Mouse (Mus musculus) heart, embryonic 11.5 days (tissue): ENCODE results near the gene Ropn1. TPM values are rescaled to one million over a fixed set of nuclear protein-coding genes. Genes with fewer than 3 reads are reported as not detected.
"Not testable (repeated sequence)": the region's sequence is repeated elsewhere in the genome, so short reads cannot be mapped to it uniquely, and the experiment has no call there.

Source experiments
- ATAC-seq: fragments of 200-750 bp; cut with Nextera tagmentation; replicated peaks from 2 replicates; pipeline ENCODE4 v1.8.0; 2017; ENCODE audit warnings: moderate library complexity; ENCODE audit not compliant: insufficient number of reproducible peaks, low FRiP score, low TSS enrichment
- H3K27ac ChIP-seq: fragments of 300-500 bp; sonication (generic); 2 replicates; pipeline ENCODE4 v1.5.1; 2014; ENCODE audit warnings: mild to moderate bottlenecking, low read depth, low read length
- H3K27me3 ChIP-seq: fragments of 300-500 bp; sonication (generic); 2 replicates; pipeline ENCODE4 v1.6.1; 2014; ENCODE audit warnings: mild to moderate bottlenecking, low read length, mixed read lengths; ENCODE audit not compliant: control insufficient read depth, insufficient read depth
- H3K36me3 ChIP-seq: fragments of 300-500 bp; sonication (generic); 2 replicates; pipeline ENCODE4 v1.6.1; 2014; ENCODE audit warnings: mild to moderate bottlenecking, low read length, moderate library complexity, mixed read lengths; ENCODE audit not compliant: control insufficient read depth, insufficient read depth
- H3K4me1 ChIP-seq: fragments of 300-500 bp; sonication (generic); 2 replicates; pipeline ENCODE4 v1.6.1; 2014; ENCODE audit warnings: low read length; ENCODE audit not compliant: control insufficient read depth, insufficient read depth
- H3K4me2 ChIP-seq: fragments of 300-500 bp; sonication (generic); 2 replicates; pipeline ENCODE4 v1.6.1; 2014; ENCODE audit warnings: mild to moderate bottlenecking, moderate library complexity
- H3K4me3 ChIP-seq: fragments of 300-500 bp; sonication (generic); 2 replicates; pipeline ENCODE4 v1.5.1; 2014; ENCODE audit warnings: low read depth, low read length
- H3K9ac ChIP-seq: fragments of 300-500 bp; sonication (generic); 2 replicates; pipeline ENCODE4 v1.6.1; 2014; ENCODE audit warnings: mild to moderate bottlenecking, low read depth, low read length, moderate library complexity
- H3K9me3 ChIP-seq: fragments of 300-500 bp; sonication (generic); replicated peaks from 2 replicates; pipeline ENCODE4 v1.6.1; 2016; ENCODE audit warnings: low read length; ENCODE audit not compliant: control insufficient read depth
- WGBS: fragments of 180-500 bp; shearing (Covaris S2); extraction: QIAGEN DNeasy Blood & Tissue Kit; methylation state at CpG from one replicate; pipeline ENCODE4 v1.1.7; 2014; ENCODE audit not compliant: insufficient replicate concordance; 5-methylcytosine and 5-hydroxymethylcytosine counted together
- polyA plus RNA-seq: library from polyadenylated mRNA; unstranded; fragments of >200 nt; fragmentation: Nextera tagmentation; extraction: Ambion mirVana; gene quantifications from 2 replicates; pipeline ENCODE4 v1.2.1, GENCODE M21; 2014

Ropn1 gene
- polyA plus RNA-seq, 1 experiment from 2014 or later: 0.56 TPM

DNA sequence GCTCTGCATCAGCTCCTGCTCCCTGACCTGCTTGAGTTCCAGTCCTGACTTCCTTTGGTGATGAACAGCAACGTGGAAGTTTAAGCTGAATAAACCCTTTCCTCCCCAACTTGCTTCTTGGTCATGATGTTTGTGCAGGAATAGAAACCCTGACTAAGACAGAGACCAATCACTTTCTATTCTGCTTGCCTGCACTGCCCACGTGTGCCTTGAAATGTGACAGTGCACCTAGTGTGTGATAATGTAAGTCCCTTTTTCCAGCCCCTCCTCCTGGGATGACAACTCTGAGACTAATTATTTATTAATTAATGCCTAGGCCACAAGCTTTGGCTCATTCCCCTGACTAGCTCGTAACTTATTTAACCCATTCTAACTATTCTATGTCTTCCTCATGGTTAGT, 49.0 kb downstream of the Ropn1 start:
- H3K4me1 ChIP-seq, H3K4me2 ChIP-seq, H3K9ac ChIP-seq, H3K27me3 ChIP-seq, H3K36me3 ChIP-seq, ATAC-seq, H3K9me3 ChIP-seq, H3K27ac ChIP-seq, H3K4me3 ChIP-seq: not testable (repeated sequence)
- 68% methylated on average over 3 of the region's 3 CpGs for WGBS

DNA sequence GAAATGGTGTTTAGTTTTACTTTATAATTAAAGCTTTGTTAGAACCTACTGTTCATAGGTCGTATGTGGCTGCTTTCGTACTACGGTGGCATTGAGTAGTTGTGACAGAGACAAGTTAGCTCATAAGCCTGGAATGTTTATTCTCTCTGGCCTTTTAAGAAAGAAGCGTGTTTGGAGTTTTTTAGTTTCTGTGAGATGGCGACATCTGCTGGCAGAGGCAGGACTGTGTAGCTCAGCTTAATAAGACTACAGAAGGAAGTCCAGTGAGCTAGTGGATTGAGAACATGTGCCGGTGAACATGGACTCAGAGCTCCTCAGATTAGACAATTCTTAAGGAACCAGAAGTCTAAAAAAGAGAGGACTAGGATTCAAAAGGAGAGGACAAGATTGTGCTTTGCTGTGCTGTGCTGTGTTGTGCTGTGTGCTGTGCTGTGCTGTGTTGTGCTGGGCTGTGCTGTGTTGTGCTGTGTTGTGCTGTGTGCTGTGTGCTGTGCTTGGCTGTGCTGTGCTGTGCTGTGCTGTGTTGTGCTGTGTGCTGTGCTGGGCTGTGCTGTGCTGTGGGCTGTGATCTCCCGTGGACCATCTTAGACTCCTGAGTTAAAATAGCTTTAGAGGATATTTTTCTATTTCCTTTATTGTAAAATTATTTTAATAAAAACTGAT, 50.6 kb downstream of the Ropn1 start:
- no peak overlapping the region for H3K27ac ChIP-seq
- no peak overlapping the region for H3K4me3 ChIP-seq
- no peaks in the 10 kb centered on the region for H3K9me3 ChIP-seq
- no peak overlapping the region for H3K9ac ChIP-seq
- H3K27me3 ChIP-seq: no peaks in the 10 kb centered on the region
- H3K36me3 ChIP-seq: peaks cover 5% of the 10 kb centered on the region; the same call in 1 of the 2 replicates
- ATAC-seq: peak; percentile 63; the same call in 1 of the 2 replicates
- 23% methylated on average over 7 of the region's 7 CpGs for WGBS
- no peaks in the 10 kb centered on the region for H3K4me1 ChIP-seq
- H3K4me2 ChIP-seq: no peak overlapping the region

DNA sequence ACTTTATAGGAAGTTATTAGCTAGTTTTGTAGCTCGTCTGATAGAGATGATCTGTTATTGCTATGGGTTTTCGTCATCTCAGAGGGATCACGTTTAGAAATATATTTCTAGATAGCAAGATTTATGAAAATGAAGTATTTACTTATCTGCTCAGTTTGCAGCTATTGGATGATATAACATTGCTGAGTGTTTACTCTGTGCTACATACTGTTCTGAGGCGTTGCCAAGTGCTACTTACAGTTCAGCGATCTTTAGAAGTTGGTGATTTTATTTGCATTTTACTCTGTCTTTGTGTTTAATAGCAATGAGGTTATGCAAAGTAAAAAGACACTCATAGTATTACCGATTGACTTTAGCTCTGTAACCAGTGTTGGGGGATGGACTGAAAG, 51.1 kb downstream of the Ropn1 start:
- Histone ChIP-seq H3K9me3 (no peaks in the 10 kb centered on the region), H3K27me3 (no peaks in the 10 kb centered on the region), H3K4me1 (no peaks in the 10 kb centered on the region), H3K4me3 (no peak overlapping the region), H3K9ac (no peak overlapping the region), H3K27ac (no peak overlapping the region), H3K36me3 (peaks cover 10% of the 10 kb centered on the region), H3K4me2 (no peak overlapping the region)
- 79% methylated on average over 6 of the region's 6 CpGs for WGBS
- ATAC-seq: no peak

DNA sequence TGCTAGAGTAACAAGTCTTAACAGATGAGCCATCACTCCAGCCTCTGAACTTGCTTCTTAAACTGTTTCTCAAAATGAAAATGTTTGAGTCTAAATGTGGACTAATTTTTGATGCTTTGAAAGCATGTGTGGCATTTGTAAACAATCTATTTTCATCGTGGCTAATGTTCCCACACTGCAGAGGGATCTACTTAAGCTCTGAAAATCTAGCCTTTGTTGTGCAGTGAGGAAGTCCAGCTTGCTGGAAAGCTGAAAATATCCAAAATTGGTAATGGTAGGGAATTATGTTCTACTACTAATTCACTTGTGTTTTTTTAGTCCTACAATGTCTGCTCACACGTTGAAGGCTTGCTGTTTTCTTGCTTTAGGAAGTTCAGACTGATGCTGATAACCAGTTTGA, 56.3 kb downstream of the Ropn1 start:
- no peak for ATAC-seq
- H3K27ac ChIP-seq: no peak overlapping the region

DNA sequence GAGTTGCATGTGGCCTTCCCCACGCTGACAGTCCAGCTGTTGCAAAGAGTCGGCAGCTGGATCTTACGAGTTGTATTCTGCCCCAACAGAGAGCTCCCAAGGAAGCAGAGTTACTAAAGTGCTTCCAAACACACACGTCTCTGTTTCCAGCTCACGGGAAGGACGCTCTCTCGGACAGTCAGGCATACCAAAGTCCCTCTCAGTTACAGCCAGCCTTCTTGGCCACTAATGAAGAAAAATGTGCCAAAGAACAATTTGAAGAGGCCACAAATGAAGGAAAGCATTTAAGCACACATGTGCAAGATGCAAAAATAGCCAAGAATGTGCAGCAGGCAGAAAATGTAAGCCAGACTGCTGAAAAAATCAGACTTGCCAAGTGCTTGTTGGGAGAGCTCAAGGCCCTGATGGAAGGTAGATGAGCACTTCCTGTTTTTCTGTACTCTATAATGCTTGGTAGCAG, 56.8 kb downstream of the Ropn1 start:
- no peak for ATAC-seq
- no peak overlapping the region for H3K27ac ChIP-seq
- peaks cover 17% of the 10 kb centered on the region for H3K36me3 ChIP-seq

More for the DNA sequence above, 56.3 kb downstream of the Ropn1 start:
- Histone ChIP-seq H3K4me2 (no peak overlapping the region), H3K36me3 (peaks cover 17% of the 10 kb centered on the region), H3K4me1 (no peaks in the 10 kb centered on the region), H3K9me3 (no peaks in the 10 kb centered on the region), H3K9ac (no peak overlapping the region), H3K4me3 (no peak overlapping the region), H3K27me3 (no peaks in the 10 kb centered on the region)
- 75% methylated on average over 2 of the region's 2 CpGs for WGBS

DNA sequence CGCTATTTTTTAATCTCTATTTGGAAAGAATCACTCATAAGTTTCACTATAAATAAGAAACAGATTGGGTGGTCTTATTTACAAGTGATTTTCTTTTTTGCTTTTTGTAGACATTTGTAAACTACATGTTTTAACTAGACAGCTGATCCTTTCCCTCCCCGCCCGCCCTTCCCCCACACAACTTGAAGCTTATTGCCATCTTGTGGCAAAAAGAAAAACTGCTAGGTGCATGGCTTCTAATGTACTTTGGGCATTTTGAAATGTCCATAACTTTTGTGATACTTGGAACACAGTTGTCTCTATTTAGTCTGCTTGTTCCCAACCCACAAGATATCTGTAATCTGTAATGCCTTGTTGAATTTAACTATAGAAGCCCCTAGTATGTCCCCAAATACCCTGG, 61.8 kb downstream of the Ropn1 start:
- no peak overlapping the region for H3K9ac ChIP-seq
- 78% methylated on average over 3 of the region's 3 CpGs for WGBS
- no peak overlapping the region for H3K4me3 ChIP-seq
- H3K4me2 ChIP-seq: no peak overlapping the region
- peaks cover 4% of the 10 kb centered on the region for H3K36me3 ChIP-seq
- no peak overlapping the region for H3K27ac ChIP-seq
- ATAC-seq: no peak
- no peaks in the 10 kb centered on the region for H3K27me3 ChIP-seq
- H3K9me3 ChIP-seq: no peaks in the 10 kb centered on the region
- H3K4me1 ChIP-seq: no peaks in the 10 kb centered on the region

More for the DNA sequence above, 56.8 kb downstream of the Ropn1 start:
- Histone ChIP-seq H3K9me3 (no peaks in the 10 kb centered on the region), H3K9ac (no peak overlapping the region), H3K4me1 (no peaks in the 10 kb centered on the region), H3K4me3 (no peak overlapping the region), H3K27me3 (no peaks in the 10 kb centered on the region), H3K4me2 (no peak overlapping the region)
- 77% methylated on average over 7 of the region's 7 CpGs for WGBS

DNA sequence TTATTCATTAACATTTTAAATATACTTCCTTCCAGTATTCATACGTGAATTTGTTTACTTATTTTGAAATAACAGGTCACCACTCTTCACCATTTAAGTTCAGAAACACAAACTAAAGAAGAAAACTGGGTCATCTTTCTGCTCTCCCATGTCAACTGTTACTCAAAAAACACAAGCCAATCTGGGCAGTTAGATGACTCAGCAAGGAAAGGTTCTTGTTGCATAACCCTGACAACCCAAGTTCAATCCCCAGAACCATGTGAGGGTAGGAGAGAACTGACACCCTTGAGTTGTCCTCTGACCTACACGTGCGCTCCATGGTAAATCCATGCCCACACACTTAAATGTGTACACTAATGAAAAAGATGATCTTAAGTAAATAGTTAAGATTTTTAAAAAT, 75.4 kb downstream of the Ropn1 start:
- H3K27ac ChIP-seq: no peak overlapping the region
- peaks cover 7% of the 10 kb centered on the region for H3K36me3 ChIP-seq
- H3K4me2 ChIP-seq: no peak overlapping the region
- H3K9me3 ChIP-seq: peaks cover 4% of the 10 kb centered on the region; the same call in 1 of the 2 replicates
- no peak overlapping the region for H3K9ac ChIP-seq
- H3K4me1 ChIP-seq: no peaks in the 10 kb centered on the region
- no peak overlapping the region for H3K4me3 ChIP-seq
- no peaks in the 10 kb centered on the region for H3K27me3 ChIP-seq
- WGBS: 92% methylated on average over 3 of the region's 3 CpGs
- ATAC-seq: no peak
